Mouse (Mus musculus) stomach, postnatal 0 days (tissue): Measurements from ENCODE around the gene Kirrel3.

Source experiments
- CTCF ChIP-seq: IDR thresholded peaks from 2 replicates; pipeline ENCODE4 v1.5.1; 2016; ENCODE audit warnings: antibody characterized with exemption, low read depth, mild to moderate bottlenecking, moderate library complexity
- EP300 ChIP-seq: optimal IDR thresholded peaks from 2 replicates; pipeline ENCODE3; 2016; ENCODE audit warnings: antibody characterized with exemption

- TF ChIP-seq CTCF (no peak), EP300 (no peak)
Observed at GRCm38 (mm10) chr9:34623526-34623925, 137.8 kb downstream of the Kirrel3 start.
